Mouse (Mus musculus): ENCODE measurements around the gene Mcl1.
A peak's percentile ranks its signal among the peaks of the same experiment; 100 is the strongest.
"Not testable (repeated sequence)": the region's sequence is repeated elsewhere in the genome, so short reads cannot be mapped to it uniquely, and the experiment has no call there.

Gene Mcl1

GRCm38 (mm10) chr3:95658236-95658867, at the start of gene Mcl1:
TSS of gene Mcl1 (plus strand) at chr3:95658788.
- peak; percentile 90 to 91 for DNase-seq (ENCODE audit: low spot score in 2 of 2)

GRCm38 (mm10) chr3:95609195-95609594, 49.4 kb upstream of the Mcl1 start:
- no peak for DNase-seq (ENCODE audit: low spot score in 2 of 2)

- DNase-seq (ENCODE audit: low spot score in 2 of 2), result no peak
These were observed 44.6 kb upstream of the Mcl1 start for GRCm38 (mm10) chr3:95613996-95614395.

GRCm38 (mm10) chr3:95618511-95618910, 40.1 kb upstream of the Mcl1 start:
- DNase-seq (ENCODE audit: low spot score in 2 of 2), result no peak

- DNase-seq (ENCODE audit: low spot score in 2 of 2), result no peak
These were observed 37.3 kb upstream of the Mcl1 start for GRCm38 (mm10) chr3:95621241-95621640.

GRCm38 (mm10) chr3:95622421-95622820, 36.2 kb upstream of the Mcl1 start:
- DNase-seq (ENCODE audit: low spot score in 2 of 2), result not testable (repeated sequence)

GRCm38 (mm10) chr3:95623551-95623950, 35.0 kb upstream of the Mcl1 start:
- DNase-seq (ENCODE audit: low spot score in 2 of 2), result no peak

- DNase-seq (ENCODE audit: low spot score in 2 of 2), result not testable (repeated sequence)
These were observed 34.5 kb upstream of the Mcl1 start for GRCm38 (mm10) chr3:95623991-95624515.

- DNase-seq (ENCODE audit: low spot score in 2 of 2), result peak; percentile 98 to 99
These were observed 33.7 kb upstream of the Mcl1 start, which contains the start of gene Ensa for GRCm38 (mm10) chr3:95624628-95625503. TSS of gene Ensa (plus strand) at chr3:95624993.

GRCm38 (mm10) chr3:95627763-95628162, 30.8 kb upstream of the Mcl1 start:
- DNase-seq (ENCODE audit: low spot score in 2 of 2), result peak; percentile 84 to 87

- peak; percentile 73 to 78 for DNase-seq (ENCODE audit: low spot score in 2 of 2)
These were observed 28.8 kb upstream of the Mcl1 start for GRCm38 (mm10) chr3:95629755-95630154.

- DNase-seq (ENCODE audit: low spot score in 2 of 2), result no peak
These were observed 27.7 kb upstream of the Mcl1 start for GRCm38 (mm10) chr3:95630856-95631255.

- no peak for DNase-seq (ENCODE audit: low spot score in 2 of 2)
These were observed 27.3 kb upstream of the Mcl1 start for GRCm38 (mm10) chr3:95631304-95631703.

- DNase-seq (ENCODE audit: low spot score in 2 of 2), result no peak
These were observed 25.7 kb upstream of the Mcl1 start for GRCm38 (mm10) chr3:95632648-95633588.

GRCm38 (mm10) chr3:95635636-95636035, 23.0 kb upstream of the Mcl1 start:
- DNase-seq (ENCODE audit: low spot score in 2 of 2), result no peak

- no peak for DNase-seq (ENCODE audit: low spot score in 2 of 2)
These were observed 22.5 kb upstream of the Mcl1 start for GRCm38 (mm10) chr3:95636072-95636471.

- DNase-seq (ENCODE audit: low spot score in 2 of 2), result no peak
These were observed 18.9 kb upstream of the Mcl1 start for GRCm38 (mm10) chr3:95639694-95640093.

- DNase-seq (ENCODE audit: low spot score in 2 of 2), result no peak
These were observed 15.5 kb upstream of the Mcl1 start for GRCm38 (mm10) chr3:95643097-95643496.

GRCm38 (mm10) chr3:95645313-95646235, 13.0 kb upstream of the Mcl1 start:
- DNase-seq (ENCODE audit: low spot score in 2 of 2), result no peak

- no peak for DNase-seq (ENCODE audit: low spot score in 2 of 2)
These were observed 10.6 kb upstream of the Mcl1 start for GRCm38 (mm10) chr3:95648016-95648415.
